In genomic region chrX:52644393-52644792, GRCm38 (mm10) we compare ENCODE assay signal across 21 mouse cellular contexts. TPM values are rescaled to one million over a fixed set of nuclear protein-coding genes. Genes with fewer than 3 reads are reported as not detected.
DNase-seq lines count a peak whose midpoint lies in the region; ATAC-seq and TF ChIP-seq lines count a peak whose summit lies in the region.
"Had no signal": no experiment of that assay in that cellular context is flagged by ENCODE, and none has a peak within 500 bp of the region (broad histone marks: within the 10 kb centered on the region; RNA-seq: fewer than 3 reads in every experiment).

No protein-coding gene starts in this region.

- no peaks in the 10 kb centered on the region for H3K36me3 ChIP-seq in lung, embryonic 14.5 days (ENCODE audit: insufficient read depth)
- no peaks in the 10 kb centered on the region for H3K36me3 ChIP-seq in embryonic facial prominence, embryonic 12.5 days
- H3K36me3 ChIP-seq in limb, embryonic 12.5 days: no peaks in the 10 kb centered on the region
- H3K36me3 ChIP-seq: embryonic facial prominence, embryonic 15.5 days; limb, embryonic 15.5 days had no signal

- no peaks in the 10 kb centered on the region for H3K27me3 ChIP-seq in lung, embryonic 14.5 days (ENCODE audit: insufficient read depth, low read length)
- no peaks in the 10 kb centered on the region for H3K27me3 ChIP-seq in embryonic facial prominence, embryonic 12.5 days
- no peaks in the 10 kb centered on the region for H3K27me3 ChIP-seq in limb, embryonic 12.5 days
- H3K27me3 ChIP-seq: embryonic facial prominence, embryonic 15.5 days; limb, embryonic 15.5 days had no signal

- H3K4me2 ChIP-seq in lung, embryonic 14.5 days: no peak overlapping the region
- no peak overlapping the region for H3K4me2 ChIP-seq in embryonic facial prominence, embryonic 12.5 days (replicated peaks)
- no peak overlapping the region for H3K4me2 ChIP-seq in limb, embryonic 12.5 days
- H3K4me2 ChIP-seq: embryonic facial prominence, embryonic 15.5 days; limb, embryonic 15.5 days had no signal

- no peak overlapping the region for H3K9ac ChIP-seq in lung, embryonic 14.5 days
- H3K9ac ChIP-seq in embryonic facial prominence, embryonic 12.5 days: no peak overlapping the region
- H3K9ac ChIP-seq in limb, embryonic 12.5 days (replicated peaks): no peak overlapping the region
- H3K9ac ChIP-seq: embryonic facial prominence, embryonic 15.5 days; limb, embryonic 15.5 days had no signal

- no peak for DNase-seq in lung, embryonic 14.5 days
- no peak for DNase-seq in lung, postnatal 36 days
- DNase-seq in ZHBTc4 (ENCODE audit: low read depth, low spot score): peak; percentile 33
- DNase-seq in layer of hippocampus, adult 11-12 months (ENCODE audit: low spot score): no peak
- DNase-seq in ovary, postnatal 36 days (ENCODE audit: low spot score): no peak
- DNase-seq: adrenal gland, postnatal 14 days; cerebellum, adult 9-11 months; gastrocnemius, adult 2 months; heart, adult 11 months; heart, postnatal 36 days; kidney, adult 2 months; kidney, postnatal 4 days; lung, postnatal 10 days; thymus, postnatal 25 days had no signal

- no peaks in the 10 kb centered on the region for H3K4me1 ChIP-seq in lung, embryonic 14.5 days (ENCODE audit: insufficient read depth)
- H3K4me1 ChIP-seq in embryonic facial prominence, embryonic 12.5 days: 0 out of 2 replicates have a peak, but pooled peaks cover 3% of the 10 kb centered on the region
- H3K4me1 ChIP-seq in limb, embryonic 12.5 days (replicated peaks): peaks cover 27% of the 10 kb centered on the region

- no peak overlapping the region for H3K4me3 ChIP-seq in lung, embryonic 14.5 days (ENCODE audit: low read depth, low read length)
- no peak overlapping the region for H3K4me3 ChIP-seq in embryonic facial prominence, embryonic 12.5 days
- no peak overlapping the region for H3K4me3 ChIP-seq in limb, embryonic 12.5 days (replicated peaks)
- H3K4me3 ChIP-seq: embryonic facial prominence, embryonic 15.5 days; gastrocnemius, adult 2 months; limb, embryonic 15.5 days had no signal

- peak overlapping the region; percentile 71; the same call in 1 of the 2 replicates for H3K27ac ChIP-seq in lung, embryonic 14.5 days (ENCODE audit: low read depth)
- H3K27ac ChIP-seq in embryonic facial prominence, embryonic 12.5 days: peak overlapping the region; percentile 46; the same call in 1 of the 2 replicates
- peak overlapping the region; percentile 54; the same call in 1 of the 2 replicates for H3K27ac ChIP-seq in limb, embryonic 12.5 days
- H3K27ac ChIP-seq: embryonic facial prominence, embryonic 15.5 days; gastrocnemius, adult 2 months; hindbrain, postnatal 0 days; limb, embryonic 15.5 days; stomach, postnatal 0 days had no signal

- no peaks in the 10 kb centered on the region for H3K9me3 ChIP-seq in lung, embryonic 14.5 days (ENCODE audit: low read depth, low read length)
- H3K9me3 ChIP-seq in embryonic facial prominence, embryonic 12.5 days: no peaks in the 10 kb centered on the region
- H3K9me3 ChIP-seq in limb, embryonic 12.5 days: no peaks in the 10 kb centered on the region
- H3K9me3 ChIP-seq: embryonic facial prominence, embryonic 15.5 days; limb, embryonic 15.5 days had no signal

- TF ChIP-seq CTCF in lung, embryonic 14.5 days (IDR thresholded peaks at IDR 0.05; ENCODE audit: low read depth): no peak

- 37% methylated on average over 7 of the region's 7 CpGs for WGBS in lung, embryonic 14.5 days
- 48% methylated on average over 7 of the region's 7 CpGs for WGBS in embryonic facial prominence, embryonic 12.5 days
- WGBS in limb, embryonic 12.5 days: 50% methylated on average over 7 of the region's 7 CpGs

- peak; percentile 44; the same call in 1 of the 2 replicates for ATAC-seq in lung, embryonic 14.5 days (ENCODE audit: insufficient read depth)
- no peak for ATAC-seq in embryonic facial prominence, embryonic 12.5 days (ENCODE audit: insufficient number of reproducible peaks, insufficient read depth, low FRiP score, low TSS enrichment)
- no peak for ATAC-seq in limb, embryonic 12.5 days (ENCODE audit: insufficient number of reproducible peaks, insufficient read depth, low FRiP score, low TSS enrichment, low read depth)
- ATAC-seq: hindbrain, postnatal 0 days; Patski had no signal

RNA-seq across cellular contexts. Expression of gene Gpc3, which starts 30.6 kb away (rescaled TPM):
- polyA plus RNA-seq in lung, embryonic 14.5 days (2014; fragmentation: Nextera tagmentation; extraction: Ambion mirVana): 538 and 552 TPM in 2 replicates
- 863 and 926 TPM in 2 replicates for polyA plus RNA-seq in embryonic facial prominence, embryonic 12.5 days (2016; fragmentation: Nextera tagmentation; extraction: Ambion mirVana)
- polyA plus RNA-seq in limb, embryonic 12.5 days (2016; fragmentation: Nextera tagmentation; extraction: Ambion mirVana): 1,173 and 1,196 TPM in 2 replicates
